Mouse (Mus musculus): ENCODE data around the gene Tpp1.

GRCm38 (mm10) chr7:105741978-105742377 lies 10.1 kb downstream of the Tpp1 start:
- TF ChIP-seq CTCF (IDR thresholded peaks at IDR 0.05; ENCODE audit: low read depth, low read length) (no peak), POLR2A (IDR thresholded peaks at IDR 0.05; ENCODE audit: borderline replicate concordance, low read depth, low read length) (no peak)

All from bone marrow macrophage, adult 2 months (primary cell).